Comparison of ENCODE assay signal across 18 mouse cellular contexts in the genomic region with DNA sequence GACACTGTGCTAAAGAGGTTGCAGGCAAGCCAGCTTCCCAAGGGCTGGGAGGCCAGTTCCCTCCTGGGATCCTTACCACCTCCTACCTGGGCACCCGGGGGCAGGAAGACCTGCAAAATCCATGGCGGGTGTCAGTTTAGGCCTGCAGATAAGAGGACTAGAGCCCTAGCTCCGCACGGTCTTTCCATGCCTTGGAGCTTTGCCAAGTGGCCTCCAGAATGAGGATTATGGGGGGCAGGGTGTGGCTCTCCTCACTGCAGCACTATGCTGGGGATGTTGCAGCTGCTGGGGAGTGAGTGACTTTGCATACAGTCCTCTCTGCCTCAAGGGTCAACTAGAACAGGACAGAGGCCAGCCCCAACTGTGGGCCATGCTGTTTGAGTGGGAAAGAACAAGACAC. TPM values are rescaled to one million over a fixed set of nuclear protein-coding genes. Genes with fewer than 3 reads are reported as not detected.
DNase-seq lines count a peak whose midpoint lies in the region; ATAC-seq and TF ChIP-seq lines count a peak whose summit lies in the region.
"Had no signal": no experiment of that assay in that cellular context is flagged by ENCODE, and none has a peak within 500 bp of the region (broad histone marks: within the 10 kb centered on the region; RNA-seq: fewer than 3 reads in every experiment).

No protein-coding gene starts in this region.

- no peak overlapping the region for H3K27ac ChIP-seq in heart, postnatal 0 days (ENCODE audit: low read depth)
- H3K27ac ChIP-seq in heart, adult 2 months, result no peak overlapping the region
- no peak overlapping the region for H3K27ac ChIP-seq in midbrain, embryonic 13.5 days
- H3K27ac ChIP-seq in midbrain, embryonic 11.5 days (ENCODE audit: low read depth, low read length), result no peak overlapping the region
- H3K27ac ChIP-seq in olfactory bulb, adult 2 months (ENCODE audit: insufficient read depth, low read depth, low read length), result peak overlapping the region; percentile 62
- H3K27ac ChIP-seq: hindbrain, embryonic 12.5 days; kidney, embryonic 15.5 days; liver, embryonic 15.5 days; neural tube, embryonic 12.5 days had no signal

- H3K4me3 ChIP-seq in heart, postnatal 0 days (ENCODE audit: low read depth, low read length), result no peak overlapping the region
- H3K4me3 ChIP-seq in heart, adult 2 months, result no peak overlapping the region
- H3K4me3 ChIP-seq in midbrain, embryonic 13.5 days (replicated peaks), result no peak overlapping the region
- H3K4me3 ChIP-seq in midbrain, embryonic 11.5 days (ENCODE audit: low read depth, low read length), result no peak overlapping the region
- H3K4me3 ChIP-seq in olfactory bulb, adult 2 months (ENCODE audit: insufficient read depth, low read depth, low read length), result no peak overlapping the region
- H3K4me3 ChIP-seq: hindbrain, embryonic 12.5 days; kidney, embryonic 15.5 days; liver, embryonic 15.5 days; neural tube, embryonic 12.5 days had no signal

- WGBS in heart, postnatal 0 days, result 9% methylated on average over 4 of the region's 4 CpGs
- 23% methylated on average over 4 of the region's 4 CpGs for whole genome bisulfite sequencing in heart, adult 2 months
- 57% methylated on average over 4 of the region's 4 CpGs for WGBS in midbrain, embryonic 13.5 days
- 76% methylated on average over 4 of the region's 4 CpGs for WGBS in midbrain, embryonic 11.5 days
- 49% methylated on average over 4 of the region's 4 CpGs for WGBS in olfactory bulb, adult 2 months

- H3K4me1 ChIP-seq in heart, postnatal 0 days (ENCODE audit: control insufficient read depth, insufficient read depth), result peaks cover 72% of the 10 kb centered on the region
- H3K4me1 ChIP-seq in heart, adult 2 months (ENCODE audit: control insufficient read depth, insufficient read depth, low read length), result peaks cover 42% of the 10 kb centered on the region
- peaks cover 37% of the 10 kb centered on the region for H3K4me1 ChIP-seq in midbrain, embryonic 13.5 days (replicated peaks)
- H3K4me1 ChIP-seq in midbrain, embryonic 11.5 days (ENCODE audit: control insufficient read depth, insufficient read depth, low read length), result peaks cover 8% of the 10 kb centered on the region
- peaks cover 73% of the 10 kb centered on the region for H3K4me1 ChIP-seq in olfactory bulb, adult 2 months (ENCODE audit: control insufficient read depth, insufficient read depth, low read length)

- intact Hi-C loops in heart, adult 2 months (cut with DNase I), result no loop called here

- H3K9ac ChIP-seq in heart, postnatal 0 days (replicated peaks; ENCODE audit: low read depth, low read length), result no peak overlapping the region
- H3K9ac ChIP-seq in heart, adult 2 months (ENCODE audit: low read depth, low read length), result no peak overlapping the region
- no peak overlapping the region for H3K9ac ChIP-seq in midbrain, embryonic 13.5 days (replicated peaks)
- no peak overlapping the region for H3K9ac ChIP-seq in midbrain, embryonic 11.5 days (ENCODE audit: low read length)
- H3K9ac ChIP-seq: hindbrain, embryonic 12.5 days; kidney, embryonic 15.5 days; liver, embryonic 15.5 days; neural tube, embryonic 12.5 days had no signal

- no peak for TF ChIP-seq CTCF in heart, postnatal 0 days (IDR thresholded peaks at IDR 0.05; ENCODE audit: low read depth)
- TF ChIP-seq CTCF in heart, adult 2 months (IDR thresholded peaks at IDR 0.05), result no peak
- TF ChIP-seq CTCF in olfactory bulb, adult 2 months (IDR thresholded peaks at IDR 0.05; ENCODE audit: insufficient read depth, low read depth, low read length), result no peak

- no peaks in the 10 kb centered on the region for H3K36me3 ChIP-seq in heart, postnatal 0 days (replicated peaks; ENCODE audit: control insufficient read depth, insufficient read depth, low read length)
- no peaks in the 10 kb centered on the region for H3K36me3 ChIP-seq in heart, adult 2 months (ENCODE audit: control insufficient read depth, insufficient read depth, low read length)
- no peaks in the 10 kb centered on the region for H3K36me3 ChIP-seq in midbrain, embryonic 13.5 days
- no peaks in the 10 kb centered on the region for H3K36me3 ChIP-seq in midbrain, embryonic 11.5 days (ENCODE audit: control insufficient read depth, insufficient read depth, low read length)
- H3K36me3 ChIP-seq: hindbrain, embryonic 12.5 days; liver, embryonic 15.5 days; neural tube, embryonic 12.5 days had no signal

- TF ChIP-seq POLR2A in heart, adult 2 months (IDR thresholded peaks at IDR 0.05; ENCODE audit: insufficient read depth, low read depth, low read length), result no peak
- no peak for TF ChIP-seq POLR2A in olfactory bulb, adult 2 months (IDR thresholded peaks at IDR 0.05; ENCODE audit: insufficient read depth, low read depth, low read length)

- TF ChIP-seq EP300 in heart, postnatal 0 days (IDR thresholded peaks at IDR 0.05; ENCODE audit: low read depth), result no peak
- no peak for TF ChIP-seq EP300 in heart, adult 2 months (IDR thresholded peaks at IDR 0.05; ENCODE audit: insufficient read depth, low read depth, low read length)

- peaks cover 9% of the 10 kb centered on the region for H3K79me2 ChIP-seq in heart, adult 2 months (replicated peaks; ENCODE audit: control insufficient read depth, insufficient read depth, low read length)

- DNase-seq in cerebellum, adult 9-11 months, result peak; percentile 50
- DNase-seq in cerebellum, postnatal 36 days, result no peak
- DNase-seq in heart, postnatal 0 days (ENCODE audit: low spot score), result peak; percentile 5
- DNase-seq in heart, adult 2 months, result no peak
- no peak for DNase-seq in midbrain, embryonic 11.5 days (ENCODE audit: low spot score, missing footprints)
- DNase-seq: adrenal gland, adult 2 months; gastrocnemius, postnatal 10 days; heart, adult 18-20 months; thymus, postnatal 4 days had no signal

- H3K27me3 ChIP-seq in heart, postnatal 0 days (ENCODE audit: control insufficient read depth, insufficient read depth, low read length), result no peaks in the 10 kb centered on the region
- no peaks in the 10 kb centered on the region for H3K27me3 ChIP-seq in heart, adult 2 months (ENCODE audit: control insufficient read depth, insufficient read depth, low read length)
- H3K27me3 ChIP-seq in midbrain, embryonic 13.5 days, result no peaks in the 10 kb centered on the region
- H3K27me3 ChIP-seq in midbrain, embryonic 11.5 days (ENCODE audit: control insufficient read depth, insufficient read depth, low read length), result no peaks in the 10 kb centered on the region
- H3K27me3 ChIP-seq: CH12.LX; hindbrain, embryonic 12.5 days; kidney, embryonic 15.5 days; liver, embryonic 15.5 days; neural tube, embryonic 12.5 days had no signal

- no peak overlapping the region for H3K4me2 ChIP-seq in heart, postnatal 0 days (ENCODE audit: low read depth, low read length)
- no peak overlapping the region for H3K4me2 ChIP-seq in midbrain, embryonic 13.5 days (replicated peaks)
- H3K4me2 ChIP-seq in midbrain, embryonic 11.5 days, result no peak overlapping the region
- H3K4me2 ChIP-seq: hindbrain, embryonic 12.5 days; kidney, embryonic 15.5 days; liver, embryonic 15.5 days; neural tube, embryonic 12.5 days had no signal

- ATAC-seq in heart, postnatal 0 days (ENCODE audit: insufficient read depth, low read depth), result no peak
- ATAC-seq in midbrain, embryonic 13.5 days, result 0 out of 2 replicates have a peak, but pooled peaks have one; percentile 12
- ATAC-seq in midbrain, embryonic 11.5 days (ENCODE audit: low FRiP score), result no peak
- ATAC-seq in megakaryocyte progenitor cell, adult 5-6 weeks (replicated peaks; ENCODE audit: poor library complexity), result no peak
- ATAC-seq: inflammation-experienced regulatory T-cells, adult 6 months had no signal

- no peaks in the 10 kb centered on the region for H3K9me3 ChIP-seq in heart, postnatal 0 days (replicated peaks; ENCODE audit: control insufficient read depth, low read length)
- H3K9me3 ChIP-seq in midbrain, embryonic 13.5 days, result no peaks in the 10 kb centered on the region
- no peaks in the 10 kb centered on the region for H3K9me3 ChIP-seq in midbrain, embryonic 11.5 days (ENCODE audit: control insufficient read depth, low read length)
- H3K9me3 ChIP-seq: hindbrain, embryonic 12.5 days; kidney, embryonic 15.5 days; liver, embryonic 15.5 days; neural tube, embryonic 12.5 days had no signal

RNA-seq across cellular contexts. Expression of gene Dnmt3a, which starts 14.1 kb away (rescaled TPM):
- 31.7 and 32.8 TPM in 2 replicates for total RNA-seq in heart, postnatal 0 days (2014; rRNA removed; ENCODE audit: low replicate concordance)
- 71.5 and 76.0 TPM in 2 replicates for polyA plus RNA-seq in heart, postnatal 0 days (2015; fragmentation: Nextera tagmentation; extraction: Ambion mirVana)
- total RNA-seq in heart, adult 2 months (2021), result 10 to 100 TPM; 50.9 to 56.0 TPM
- 13.6 and 22.4 TPM in 2 replicates for polyA plus RNA-seq in heart, adult 2 months (2012; rRNA removed)
- 111 and 124 TPM in 2 replicates for polyA plus RNA-seq in midbrain, embryonic 13.5 days (2015; fragmentation: Nextera tagmentation; extraction: Ambion mirVana)
- polyA plus RNA-seq in midbrain, embryonic 11.5 days (2014; fragmentation: Nextera tagmentation; extraction: Ambion mirVana), result 49.6 and 56.5 TPM in 2 replicates
- not detected in 2 replicates for polyA plus RNA-seq in olfactory bulb, adult 2 months (2012; ENCODE audit: insufficient read depth, insufficient read length, low replicate concordance, missing spikeins)
- total RNA-seq in megakaryocyte progenitor cell, adult 5-6 weeks (2015), result 12.1 and 19.4 TPM in 2 replicates
- 20.4 and 21.8 TPM in 2 replicates for total RNA-seq in megakaryocyte progenitor cell, adult 5-6 weeks (2017)

Comparison
In these comparisons a context has a peak if more than half of its experiments do, and no peak if none do; other contexts are left out.
1. DNase-seq: peak in cerebellum, adult 9-11 months (single experiment) and heart, postnatal 0 days (single experiment); none in cerebellum, postnatal 36 days (0 of 2), heart, adult 2 months (0 of 2) and midbrain, embryonic 11.5 days (single experiment).